Mouse (Mus musculus) heart, embryonic 14.5 days (tissue): ENCODE measurements around the gene Sik3. TPM values are rescaled to one million over a fixed set of nuclear protein-coding genes. Genes with fewer than 3 reads are reported as not detected.

Experiments
- ATAC-seq: fragments of 200-750 bp; cut with Nextera tagmentation; 2 replicates; pipeline ENCODE4 v1.8.0; 2017; ENCODE audit warnings: low read depth, moderate TSS enrichment; ENCODE audit not compliant: insufficient number of reproducible peaks, insufficient read depth, low FRiP score
- H3K27ac ChIP-seq, 2 experiments: fragments of 200-500 bp in 1 of 2; fragments of 300-500 bp in 1 of 2; sonication (generic) in 1 of 2; replicated peaks in 1 of 2; 2 replicates each; pipeline ENCODE4 v1.5.1; 2012 to 2014; ENCODE audit warnings: low read depth in 2 of 2, low read length in 2 of 2, control low read depth in 1 of 2, mild to moderate bottlenecking in 1 of 2, mixed read lengths in 1 of 2; ENCODE audit not compliant: control insufficient read depth in 1 of 2, insufficient read depth in 1 of 2
- H3K27me3 ChIP-seq: fragments of 300-500 bp; sonication (generic); 2 replicates; pipeline ENCODE4 v1.6.1; 2014; ENCODE audit warnings: mild to moderate bottlenecking, low read length, control low read depth; ENCODE audit not compliant: control insufficient read depth, insufficient read depth
- H3K36me3 ChIP-seq: fragments of 300-500 bp; sonication (generic); 2 replicates; pipeline ENCODE4 v1.6.1; 2014; ENCODE audit warnings: mild to moderate bottlenecking, control low read depth, low read length, mixed read lengths; ENCODE audit not compliant: control insufficient read depth, insufficient read depth
- H3K4me1 ChIP-seq, 2 experiments: fragments of 200-500 bp in 1 of 2; fragments of 300-500 bp in 1 of 2; sonication (generic) in 1 of 2; 2 replicates each; pipeline ENCODE4 v1.6.1; 2012 to 2014; ENCODE audit warnings: low read length in 2 of 2, control low read depth in 1 of 2, mixed read lengths in 1 of 2; ENCODE audit not compliant: control insufficient read depth in 2 of 2, insufficient read depth in 2 of 2
- H3K4me2 ChIP-seq: fragments of 300-500 bp; sonication (generic); 2 replicates; pipeline ENCODE4 v1.6.1; 2014; ENCODE audit warnings: mild to moderate bottlenecking, low read length
- H3K4me3 ChIP-seq, 2 experiments: fragments of 200-500 bp in 1 of 2; fragments of 300-500 bp in 1 of 2; sonication (generic) in 1 of 2; 2 replicates each; pipeline ENCODE4 v1.5.1; 2012 to 2014; ENCODE audit warnings: low read length in 2 of 2, mild to moderate bottlenecking in 2 of 2, control low read depth in 1 of 2, low read depth in 1 of 2, moderate library complexity in 1 of 2; ENCODE audit not compliant: control insufficient read depth in 1 of 2, insufficient read depth in 1 of 2
- H3K9ac ChIP-seq: fragments of 300-500 bp; sonication (generic); 2 replicates; pipeline ENCODE4 v1.6.1; 2014; ENCODE audit warnings: mild to moderate bottlenecking, low read length
- H3K9me3 ChIP-seq: fragments of 300-500 bp; sonication (generic); 2 replicates; pipeline ENCODE4 v1.6.1; 2016; ENCODE audit warnings: low read length, control low read depth; ENCODE audit not compliant: control insufficient read depth
- WGBS: fragments of 180-500 bp; shearing (Covaris S2); extraction: QIAGEN DNeasy Blood & Tissue Kit; methylation state at CpG from one replicate; pipeline ENCODE4 v1.1.7; 2014; 5-methylcytosine and 5-hydroxymethylcytosine counted together
- polyA plus RNA-seq: library from polyadenylated mRNA; unstranded; fragments of >200 nt; fragmentation: Nextera tagmentation; extraction: Ambion mirVana; gene quantifications from 2 replicates; pipeline ENCODE4 v1.2.1, GENCODE M21; 2014

The Sik3 gene
- polyA plus RNA-seq, 1 experiment from 2014 or later = 14.1 TPM

- Histone ChIP-seq H3K27ac (peak overlapping the region; percentile 89 to 95), H3K9me3 (no peaks in the 10 kb centered on the region), H3K27me3 (no peaks in the 10 kb centered on the region), H3K4me1 (peaks cover 9 to 20% of the 10 kb centered on the region in 2 experiments), H3K36me3 (0 out of 2 replicates have a peak, but pooled peaks cover 3% of the 10 kb centered on the region), H3K4me2 (peak overlapping the region; percentile 80), H3K4me3 (peak overlapping the region; percentile 63 to 92), H3K9ac (peak overlapping the region; percentile 96)
- peak; percentile 84 for ATAC-seq
- WGBS = under 1% methylated on average over 53 of the region's 76 CpGs
These were observed 28.0 kb upstream of the Sik3 start for GRCm38 (mm10) chr9:45984409-45985228.

GRCm38 (mm10) chr9:45985229-45985567 lies 27.4 kb upstream of the Sik3 start:
- peak overlapping the region; percentile 63 to 92 for H3K4me3 ChIP-seq
- peak overlapping the region; percentile 89 to 95 for H3K27ac ChIP-seq
- H3K4me1 ChIP-seq = peaks cover 9 to 20% of the 10 kb centered on the region in 2 experiments
- no peaks in the 10 kb centered on the region for H3K27me3 ChIP-seq
- 3% methylated on average over 4 of the region's 4 CpGs for WGBS
- peak overlapping the region; percentile 80 for H3K4me2 ChIP-seq
- ATAC-seq = peak; percentile 67
- peak overlapping the region; percentile 96 for H3K9ac ChIP-seq
- 0 out of 2 replicates have a peak, but pooled peaks cover 3% of the 10 kb centered on the region for H3K36me3 ChIP-seq
- no peaks in the 10 kb centered on the region for H3K9me3 ChIP-seq

GRCm38 (mm10) chr9:45999009-45999408 lies 13.6 kb upstream of the Sik3 start:
- 66% methylated on average over 4 of the region's 4 CpGs for WGBS
- no peak overlapping the region for H3K27ac ChIP-seq
- no peak overlapping the region for H3K4me3 ChIP-seq
- no peak overlapping the region for H3K4me2 ChIP-seq
- no peaks in the 10 kb centered on the region for H3K36me3 ChIP-seq
- no peaks in the 10 kb centered on the region for H3K27me3 ChIP-seq
- H3K9me3 ChIP-seq = no peaks in the 10 kb centered on the region
- ATAC-seq = no peak
- H3K9ac ChIP-seq = no peak overlapping the region
- no peaks in the 10 kb centered on the region for H3K4me1 ChIP-seq

GRCm38 (mm10) chr9:46003729-46004128 lies 8.9 kb upstream of the Sik3 start:
- H3K27me3 ChIP-seq = no peaks in the 10 kb centered on the region
- no peak overlapping the region for H3K9ac ChIP-seq
- no peaks in the 10 kb centered on the region for H3K9me3 ChIP-seq
- no peak overlapping the region for H3K4me2 ChIP-seq
- H3K4me1 ChIP-seq = no peaks in the 10 kb centered on the region
- WGBS = 7% methylated on average over 7 of the region's 7 CpGs
- H3K27ac ChIP-seq = no peak overlapping the region
- H3K4me3 ChIP-seq = no peak overlapping the region
- no peak for ATAC-seq
- H3K36me3 ChIP-seq = no peaks in the 10 kb centered on the region

GRCm38 (mm10) chr9:46004529-46004928 lies 8.1 kb upstream of the Sik3 start:
- Histone ChIP-seq H3K9me3 (no peaks in the 10 kb centered on the region), H3K9ac (no peak overlapping the region), H3K4me1 (no peaks in the 10 kb centered on the region), H3K27ac (no peak overlapping the region), H3K4me3 (no peak overlapping the region), H3K4me2 (no peak overlapping the region), H3K27me3 (no peaks in the 10 kb centered on the region), H3K36me3 (no peaks in the 10 kb centered on the region)
- ATAC-seq = no peak
- 58% methylated on average over 3 of the region's 3 CpGs for WGBS

- H3K27ac ChIP-seq = no peak overlapping the region
- H3K9me3 ChIP-seq = no peaks in the 10 kb centered on the region
- no peak for ATAC-seq
- no peaks in the 10 kb centered on the region for H3K36me3 ChIP-seq
- no peak overlapping the region for H3K9ac ChIP-seq
- 64% methylated on average over 5 of the region's 5 CpGs for WGBS
- no peak overlapping the region for H3K4me2 ChIP-seq
- H3K27me3 ChIP-seq = no peaks in the 10 kb centered on the region
- no peaks in the 10 kb centered on the region for H3K4me1 ChIP-seq
- no peak overlapping the region for H3K4me3 ChIP-seq
These were observed 6.4 kb upstream of the Sik3 start for GRCm38 (mm10) chr9:46006224-46006623.

GRCm38 (mm10) chr9:46008931-46009668 lies 3.5 kb upstream of the Sik3 start:
- H3K27me3 ChIP-seq = no peaks in the 10 kb centered on the region
- no peak overlapping the region for H3K4me3 ChIP-seq
- no peak overlapping the region for H3K9ac ChIP-seq
- no peaks in the 10 kb centered on the region for H3K9me3 ChIP-seq
- peaks cover 5 to 13% of the 10 kb centered on the region in 2 experiments for H3K4me1 ChIP-seq
- ATAC-seq = no peak
- WGBS = 67% methylated on average over 7 of the region's 7 CpGs
- no peak overlapping the region for H3K4me2 ChIP-seq
- H3K27ac ChIP-seq = no peak overlapping the region
- no peaks in the 10 kb centered on the region for H3K36me3 ChIP-seq
